ENCODE assay signal across 8 mouse cellular contexts in genomic region chr19:6291117-6291781, GRCm38 (mm10). TPM values are rescaled to one million over a fixed set of nuclear protein-coding genes. Genes with fewer than 3 reads are reported as not detected.
DNase-seq lines count a peak whose midpoint lies in the region; ATAC-seq lines count a peak whose summit lies in the region.

No protein-coding gene starts in this region.

- no peak for ATAC-seq in erythroblast, adult 5-6 weeks (replicated peaks; ENCODE audit: low FRiP score, poor library complexity, severe bottlenecking)
- ATAC-seq in heart, embryonic 16.5 days (replicated peaks; ENCODE audit: extremely low read depth, insufficient read depth, low FRiP score), result peak; percentile 21; the same call in 1 of the 2 replicates
- no peak for ATAC-seq in erythroid progenitor cell, adult 5-6 weeks (replicated peaks; ENCODE audit: low FRiP score, poor library complexity, severe bottlenecking)

- H3K9me3 ChIP-seq in erythroblast, embryonic 14.5 days (ENCODE audit: control insufficient read depth, low read length), result no peaks in the 10 kb centered on the region
- no peaks in the 10 kb centered on the region for H3K9me3 ChIP-seq in heart, embryonic 16.5 days (replicated peaks; ENCODE audit: control insufficient read depth, low read length)

- H3K27ac ChIP-seq in heart, embryonic 16.5 days (ENCODE audit: low read length), result peak overlapping the region; percentile 37

- peak; percentile 90 for DNase-seq in cerebellum, adult 11-12 months
- DNase-seq in kidney, postnatal 4 days, result peak; percentile 38 to 58
- DNase-seq in thymus, postnatal 14 days, result no peak
- no peak for DNase-seq in lung, postnatal 36 days

- no peaks in the 10 kb centered on the region for H3K27me3 ChIP-seq in erythroblast, embryonic 14.5 days (ENCODE audit: control insufficient read depth)
- H3K27me3 ChIP-seq in heart, embryonic 16.5 days (ENCODE audit: control insufficient read depth, insufficient read depth, low read length), result no peaks in the 10 kb centered on the region

- H3K36me3 ChIP-seq in erythroblast, embryonic 14.5 days (ENCODE audit: control insufficient read depth), result peaks cover 95% of the 10 kb centered on the region
- H3K36me3 ChIP-seq in heart, embryonic 16.5 days (ENCODE audit: control insufficient read depth, insufficient read depth), result no peaks in the 10 kb centered on the region; the same call in 1 of the 2 replicates

- 65% methylated on average over 10 of the region's 10 CpGs for WGBS in heart, embryonic 16.5 days

- peak overlapping the region; percentile 43 for H3K4me3 ChIP-seq in erythroblast, embryonic 14.5 days (replicated peaks)
- H3K4me3 ChIP-seq in heart, embryonic 16.5 days (ENCODE audit: low read length), result no peak overlapping the region

- H3K9ac ChIP-seq in heart, embryonic 16.5 days (ENCODE audit: low read length), result peak overlapping the region; percentile 23; the same call in 1 of the 2 replicates

- no peak overlapping the region for H3K4me2 ChIP-seq in heart, embryonic 16.5 days (ENCODE audit: low read depth, low read length)

- H3K4me1 ChIP-seq in erythroblast, embryonic 14.5 days (ENCODE audit: control insufficient read depth), result peaks cover 91% of the 10 kb centered on the region
- peaks cover 16% of the 10 kb centered on the region for H3K4me1 ChIP-seq in heart, embryonic 16.5 days (ENCODE audit: control insufficient read depth, insufficient read depth, low read length)

RNA-seq across cellular contexts. Expression of gene Ehd1, which starts 14.7 kb away (rescaled TPM):
- polyA plus RNA-seq in erythroblast, embryonic 14.5 days (2012), result 31.6 and 32.9 TPM in 2 replicates
- total RNA-seq in erythroblast, adult 5-6 weeks (2015; ENCODE audit: low replicate concordance), result 12.7 and 13.2 TPM in 2 replicates
- total RNA-seq in erythroblast, adult 5-6 weeks (2017; ENCODE audit: low replicate concordance), result 25.8 and 25.9 TPM in 2 replicates
- polyA plus RNA-seq in heart, embryonic 16.5 days (2015; fragmentation: Nextera tagmentation; extraction: Ambion mirVana), result 63.7 and 73.2 TPM in 2 replicates
- 20.1 and 23.4 TPM in 2 replicates for total RNA-seq in erythroid progenitor cell, adult 5-6 weeks (2015; ENCODE audit: low replicate concordance)
- 17.5 and 30.7 TPM in 2 replicates for total RNA-seq in erythroid progenitor cell, adult 5-6 weeks (2017; ENCODE audit: low replicate concordance)

RNA-seq across cellular contexts. Expression of gene Cdc42bpg, which starts 15.0 kb away (rescaled TPM):
- 0.62 and 0.69 TPM in 2 replicates for polyA plus RNA-seq in erythroblast, embryonic 14.5 days (2012)
- 0.21 TPM in 1 of 2 replicates, not detected in the other for total RNA-seq in erythroblast, adult 5-6 weeks (2015; ENCODE audit: low replicate concordance)
- total RNA-seq in erythroblast, adult 5-6 weeks (2017; ENCODE audit: low replicate concordance), result 0.17 and 0.70 TPM in 2 replicates
- polyA plus RNA-seq in heart, embryonic 16.5 days (2015; fragmentation: Nextera tagmentation; extraction: Ambion mirVana), result 0.64 and 0.67 TPM in 2 replicates
- 0.36 TPM in 1 of 2 replicates, not detected in the other for total RNA-seq in erythroid progenitor cell, adult 5-6 weeks (2015; ENCODE audit: low replicate concordance)
- 1.4 and 1.5 TPM in 2 replicates for total RNA-seq in erythroid progenitor cell, adult 5-6 weeks (2017; ENCODE audit: low replicate concordance)

RNA-seq across cellular contexts. Expression of gene Men1, which starts 43.5 kb away (rescaled TPM):
- 6.4 and 8.3 TPM in 2 replicates for polyA plus RNA-seq in erythroblast, embryonic 14.5 days (2012)
- 6.0 and 7.3 TPM in 2 replicates for total RNA-seq in erythroblast, adult 5-6 weeks (2015; ENCODE audit: low replicate concordance)
- 2.5 and 9.6 TPM in 2 replicates for total RNA-seq in erythroblast, adult 5-6 weeks (2017; ENCODE audit: low replicate concordance)
- polyA plus RNA-seq in heart, embryonic 16.5 days (2015; fragmentation: Nextera tagmentation; extraction: Ambion mirVana), result 45.8 and 47.8 TPM in 2 replicates
- 5.4 and 23.9 TPM in 2 replicates for total RNA-seq in erythroid progenitor cell, adult 5-6 weeks (2015; ENCODE audit: low replicate concordance)
- 10.0 and 17.1 TPM in 2 replicates for total RNA-seq in erythroid progenitor cell, adult 5-6 weeks (2017; ENCODE audit: low replicate concordance)

RNA-seq across cellular contexts. Expression of gene Map4k2, which starts 49.7 kb away (rescaled TPM):
- 1.2 and 2.1 TPM in 2 replicates for polyA plus RNA-seq in erythroblast, embryonic 14.5 days (2012)
- total RNA-seq in erythroblast, adult 5-6 weeks (2015; ENCODE audit: low replicate concordance), result 21.5 and 30.0 TPM in 2 replicates
- total RNA-seq in erythroblast, adult 5-6 weeks (2017; ENCODE audit: low replicate concordance), result 14.5 and 21.1 TPM in 2 replicates
- polyA plus RNA-seq in heart, embryonic 16.5 days (2015; fragmentation: Nextera tagmentation; extraction: Ambion mirVana), result 17.2 and 18.5 TPM in 2 replicates
- 14.7 and 19.8 TPM in 2 replicates for total RNA-seq in erythroid progenitor cell, adult 5-6 weeks (2015; ENCODE audit: low replicate concordance)
- 19.4 and 37.7 TPM in 2 replicates for total RNA-seq in erythroid progenitor cell, adult 5-6 weeks (2017; ENCODE audit: low replicate concordance)

RNA-seq across cellular contexts. Expression of gene Atg2a, which starts 49.8 kb away (rescaled TPM):
- 5.6 and 6.0 TPM in 2 replicates for polyA plus RNA-seq in erythroblast, embryonic 14.5 days (2012)
- total RNA-seq in erythroblast, adult 5-6 weeks (2015; ENCODE audit: low replicate concordance), result 32.4 and 33.4 TPM in 2 replicates
- 32.2 and 39.0 TPM in 2 replicates for total RNA-seq in erythroblast, adult 5-6 weeks (2017; ENCODE audit: low replicate concordance)
- 8.0 and 8.9 TPM in 2 replicates for polyA plus RNA-seq in heart, embryonic 16.5 days (2015; fragmentation: Nextera tagmentation; extraction: Ambion mirVana)
- 13.8 and 18.0 TPM in 2 replicates for total RNA-seq in erythroid progenitor cell, adult 5-6 weeks (2015; ENCODE audit: low replicate concordance)
- total RNA-seq in erythroid progenitor cell, adult 5-6 weeks (2017; ENCODE audit: low replicate concordance), result 18.4 and 18.6 TPM in 2 replicates

Comparison
In these comparisons a context has a peak if more than half of its experiments do, and no peak if none do; other contexts are left out.
1. DNase-seq: peak in cerebellum, adult 11-12 months (single experiment) and kidney, postnatal 4 days (2 of 2); none in thymus, postnatal 14 days (single experiment) and lung, postnatal 36 days (single experiment).